Mouse (Mus musculus) urinary bladder, adult 18-20 months (tissue): ENCODE measurements around the gene Fam214b.

Experiments
- DNase-seq, 2 experiments: peaks; one replicate each; pipeline ENCODE4 v3.0.0; 2022; ENCODE audit warnings: low spot score in 2 of 2, mixed read lengths in 2 of 2

Gene Fam214b

DNA sequence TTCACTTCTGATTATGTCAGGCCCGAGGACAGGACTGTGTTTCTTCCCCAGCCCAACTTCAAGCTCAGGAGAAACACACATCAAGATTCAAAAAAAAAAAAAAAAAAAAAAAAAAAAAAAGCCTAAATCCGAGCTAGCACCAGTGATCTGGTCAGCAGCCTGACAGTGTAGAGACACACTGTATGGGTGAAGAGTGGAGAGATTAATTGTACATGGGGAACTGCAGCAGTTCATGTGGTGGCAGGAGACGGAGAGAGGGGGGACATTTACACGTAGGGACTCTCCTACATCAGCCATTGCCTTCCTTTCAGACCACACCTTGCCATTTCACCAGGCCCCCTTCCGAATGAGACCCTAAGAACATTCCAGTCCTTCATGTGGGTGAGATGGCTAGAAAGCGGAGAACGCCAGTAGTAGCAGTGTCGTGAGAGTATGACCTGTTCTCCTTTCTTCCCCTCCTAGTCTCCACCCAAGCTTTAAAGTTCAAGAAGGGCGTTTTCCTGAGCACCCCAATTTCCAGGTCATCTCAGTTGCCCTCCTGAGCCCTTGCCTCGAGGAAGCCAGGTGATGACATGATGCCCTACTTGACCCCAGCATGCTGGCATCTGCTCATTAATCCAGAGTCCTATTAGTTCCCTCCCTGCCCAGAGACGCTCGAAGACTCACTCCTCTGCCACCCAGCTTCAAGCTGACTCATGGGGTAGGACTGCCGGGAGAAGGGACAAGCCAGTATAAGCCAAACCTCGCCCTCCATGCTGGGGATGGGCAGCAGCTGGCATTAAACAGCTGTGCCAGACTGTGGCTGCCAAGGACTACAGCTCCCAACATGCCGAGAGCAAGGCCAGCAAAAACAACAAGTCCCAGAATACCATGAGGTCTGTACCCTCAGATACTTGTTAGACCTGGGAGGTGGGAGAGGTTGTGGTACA is 7.2 kb downstream of the Fam214b start:
- DNase-seq: peak; percentile 44 to 59

DNA sequence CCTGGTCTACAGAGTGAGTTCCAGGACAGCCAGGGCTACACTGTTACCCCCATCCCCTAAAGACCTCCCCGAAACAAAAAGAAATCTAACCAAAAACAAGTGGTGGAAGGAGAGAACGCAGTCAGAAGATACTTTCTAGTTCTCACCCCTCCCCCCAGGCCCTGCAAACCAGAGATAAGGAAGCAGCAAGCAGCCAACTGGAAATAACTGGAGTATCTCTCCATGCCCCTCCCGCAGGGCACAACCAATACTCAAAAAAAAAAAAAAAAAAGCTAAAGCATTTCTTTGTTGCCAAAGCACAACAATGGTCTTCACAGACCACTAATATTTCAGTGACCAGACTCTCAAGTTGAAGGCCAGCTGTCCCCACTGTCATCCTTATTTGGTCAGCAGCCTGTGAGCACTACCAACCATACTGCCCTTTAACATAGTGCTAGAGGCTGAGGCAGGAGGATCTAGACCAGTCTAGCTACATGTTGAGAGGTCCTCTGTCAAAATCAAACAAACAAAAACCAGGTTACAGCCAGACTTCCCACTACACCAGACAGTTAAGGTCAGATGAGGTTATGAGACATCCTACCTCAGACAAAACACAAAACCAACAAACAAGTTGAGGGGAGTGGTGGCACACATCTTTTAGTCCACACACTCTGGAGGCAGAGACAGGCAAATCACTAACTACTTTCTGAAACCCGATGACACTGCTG is 8.0 kb downstream of the Fam214b start:
- no peak for DNase-seq

DNA sequence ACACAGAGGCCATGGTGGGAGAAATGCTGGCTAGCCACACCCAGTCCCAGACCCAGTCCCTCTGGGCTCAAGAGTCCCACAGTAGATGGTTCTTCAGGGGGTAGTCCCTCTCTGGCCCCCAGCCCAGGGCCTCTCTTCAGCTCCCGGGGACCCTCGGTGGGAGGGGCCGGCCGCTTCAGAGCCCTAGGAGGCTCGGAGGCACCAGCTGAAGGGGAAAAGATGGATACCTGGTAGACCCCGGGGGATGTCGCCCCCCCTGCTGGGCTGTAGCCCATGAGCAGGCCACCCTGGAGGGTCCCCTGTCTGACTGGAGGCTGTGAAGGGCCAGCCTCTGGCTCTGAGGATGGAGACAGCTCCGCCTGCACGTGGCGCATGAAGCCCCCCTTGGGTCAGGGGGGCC is 9.7 kb downstream of the Fam214b start:
- no peak for DNase-seq

DNA sequence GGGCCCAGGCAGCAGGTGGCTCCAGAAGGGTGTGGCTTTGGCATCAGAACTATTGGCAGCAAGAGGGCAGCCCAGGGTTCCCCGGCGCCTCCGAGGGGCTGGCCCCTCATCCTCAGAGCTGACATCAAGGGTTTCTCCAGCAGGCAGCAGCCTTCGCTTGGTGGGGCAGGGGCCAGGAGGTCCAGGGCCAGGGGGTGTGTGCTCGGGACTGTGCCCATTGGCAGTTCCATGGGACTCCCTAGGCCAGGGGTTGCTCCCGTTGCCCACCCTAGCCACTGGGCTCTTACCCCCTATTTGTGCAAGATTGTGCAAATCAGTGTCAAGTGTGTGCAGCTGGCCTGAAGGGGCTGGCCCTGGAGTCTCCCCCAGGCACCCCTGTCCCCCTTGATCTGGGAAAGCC is 10.2 kb downstream of the Fam214b start:
- no peak for DNase-seq

DNA sequence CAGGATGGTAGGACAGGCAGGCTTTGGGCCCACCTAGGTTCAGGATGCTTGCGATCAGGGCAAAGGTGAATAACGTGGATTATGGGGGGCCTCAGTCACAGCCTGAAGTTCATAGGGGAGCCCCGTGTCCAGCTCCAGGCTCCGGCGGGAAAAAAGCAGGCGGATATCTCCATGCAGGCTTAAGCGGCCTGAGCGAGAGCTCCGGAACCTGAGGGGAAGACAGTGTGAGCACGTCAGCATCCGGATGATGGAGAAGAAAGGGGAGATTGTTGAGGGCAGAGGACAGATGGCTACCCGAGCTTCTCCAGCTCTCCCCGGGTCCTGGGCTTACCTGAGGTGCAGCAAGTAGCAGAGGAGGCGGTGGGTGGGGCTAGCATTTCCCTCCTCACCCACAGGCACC is 12.5 kb downstream of the Fam214b start:
- no peak for DNase-seq

DNA sequence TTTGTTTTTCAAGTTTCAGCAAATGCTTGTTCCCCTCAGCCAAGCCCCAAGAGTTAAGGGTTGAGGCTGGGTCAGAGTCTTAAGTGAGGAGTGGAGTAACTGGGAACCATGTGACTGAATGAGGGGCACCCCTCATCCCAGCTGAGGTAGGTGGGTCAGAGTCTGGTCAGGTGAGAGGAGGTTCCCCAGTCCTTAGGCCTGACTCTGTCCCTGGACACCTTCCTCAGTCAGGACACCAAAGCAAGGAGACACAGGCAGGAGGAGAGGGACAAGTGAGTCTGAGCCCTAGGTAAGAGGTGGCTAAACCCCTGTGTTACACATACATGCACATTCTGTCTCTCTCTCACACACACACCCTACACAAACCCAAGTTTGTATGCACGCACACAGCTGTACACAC is 13.5 kb downstream of the Fam214b start:
- DNase-seq: no peak

DNA sequence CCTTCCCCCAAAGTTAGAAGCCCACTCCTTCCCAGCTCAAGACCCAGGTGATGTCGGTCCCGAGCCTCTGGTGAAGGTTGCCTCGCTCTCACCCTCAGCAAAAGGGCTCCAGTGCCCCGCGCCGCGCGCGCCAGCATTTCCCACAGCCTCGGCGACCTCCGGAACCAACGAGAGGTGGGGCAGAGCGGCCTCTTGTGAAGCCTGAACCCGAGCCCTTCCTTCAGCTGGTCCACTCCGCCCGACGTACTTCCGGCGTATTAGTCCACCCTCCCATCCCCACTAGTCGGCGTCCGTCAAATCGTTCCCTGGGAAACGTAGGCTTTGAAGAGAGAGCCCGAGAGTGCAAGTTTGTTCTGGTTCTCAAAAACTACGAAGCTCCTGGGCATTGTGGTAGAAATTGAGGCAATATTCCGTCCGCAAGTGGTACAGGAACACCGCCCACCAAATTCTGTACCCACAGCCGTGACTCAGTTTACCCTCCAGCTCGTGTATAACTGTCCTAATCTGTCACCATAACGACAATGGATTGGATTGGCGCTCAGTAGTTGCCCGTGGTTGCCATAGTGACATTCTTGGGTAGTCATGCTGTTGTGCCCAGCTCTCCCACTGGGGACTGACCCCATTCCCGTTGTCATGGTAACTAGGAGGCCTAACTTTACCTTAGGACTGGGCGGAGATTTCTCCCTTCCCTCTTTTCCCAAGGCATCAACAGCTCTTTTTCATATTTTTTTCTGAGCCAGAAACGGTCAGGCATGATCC is 14.6 kb downstream of the Fam214b start, which contains the start of gene Stoml2:
Gene Stoml2 (minus strand): TSS at position 474 of the 759 bp plus-strand sequence.
- peak; percentile 87 to 89 for DNase-seq

DNA sequence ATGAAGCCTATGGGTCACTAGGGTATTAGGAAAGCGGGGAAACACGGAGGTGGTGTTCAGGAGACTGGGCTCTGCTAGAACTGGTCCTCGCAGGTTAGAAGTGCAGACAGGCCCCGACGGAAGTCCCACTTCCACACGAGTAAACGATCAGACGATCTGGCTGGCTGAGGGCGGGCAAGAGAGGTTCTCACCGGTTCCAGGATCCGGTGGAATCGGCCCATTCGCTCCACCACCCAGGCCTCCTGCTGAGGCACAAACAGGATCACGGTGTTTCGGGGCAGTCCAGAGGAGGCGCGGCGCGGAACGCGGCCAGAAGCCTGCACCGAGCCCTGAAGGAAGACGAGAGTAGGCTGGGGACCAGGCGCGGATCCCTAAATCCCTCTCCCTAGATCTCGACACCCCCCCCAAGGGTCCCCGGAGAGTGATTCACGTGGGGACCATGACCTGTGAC is 15.2 kb downstream of the Fam214b start:
- no peak for DNase-seq

DNA sequence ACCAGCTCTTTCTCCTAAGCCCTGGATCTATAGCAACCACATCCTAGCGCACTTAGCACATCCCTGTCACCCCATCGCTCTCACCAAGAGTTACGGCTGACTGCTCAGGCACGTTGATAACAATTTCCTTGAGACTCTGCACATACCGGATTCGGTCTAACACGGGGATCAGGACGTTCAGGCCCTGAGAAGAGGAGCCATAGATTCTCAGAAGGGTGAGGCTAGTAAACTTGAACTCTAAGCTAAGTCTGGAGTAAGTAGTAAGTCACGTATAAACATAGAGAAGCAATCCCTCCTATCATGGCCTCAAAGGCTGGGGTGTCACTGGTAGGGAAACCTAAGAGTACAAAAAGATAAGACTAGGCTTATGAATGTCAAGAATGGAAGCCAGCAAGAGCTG is 15.7 kb downstream of the Fam214b start:
- no peak for DNase-seq

DNA sequence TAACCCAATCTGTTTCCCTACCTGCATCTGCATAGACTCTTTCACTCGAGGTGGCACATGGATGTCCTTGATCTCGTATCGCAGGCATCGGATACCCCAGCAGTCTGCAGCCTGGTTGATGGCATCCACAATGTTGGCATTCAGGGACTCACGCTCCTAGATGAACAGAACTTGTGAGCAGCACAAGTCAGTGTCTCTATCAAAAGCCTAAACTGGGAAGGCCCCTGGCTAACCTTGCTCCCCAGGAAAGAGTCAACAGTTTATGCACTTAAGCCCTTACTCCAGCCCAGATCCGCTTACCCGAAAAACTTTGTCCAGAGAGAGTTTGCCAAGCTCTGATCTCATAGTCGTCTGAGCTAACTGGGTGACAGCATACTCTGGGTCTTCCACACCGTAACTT is 16.3 kb downstream of the Fam214b start:
- no peak for DNase-seq

DNA sequence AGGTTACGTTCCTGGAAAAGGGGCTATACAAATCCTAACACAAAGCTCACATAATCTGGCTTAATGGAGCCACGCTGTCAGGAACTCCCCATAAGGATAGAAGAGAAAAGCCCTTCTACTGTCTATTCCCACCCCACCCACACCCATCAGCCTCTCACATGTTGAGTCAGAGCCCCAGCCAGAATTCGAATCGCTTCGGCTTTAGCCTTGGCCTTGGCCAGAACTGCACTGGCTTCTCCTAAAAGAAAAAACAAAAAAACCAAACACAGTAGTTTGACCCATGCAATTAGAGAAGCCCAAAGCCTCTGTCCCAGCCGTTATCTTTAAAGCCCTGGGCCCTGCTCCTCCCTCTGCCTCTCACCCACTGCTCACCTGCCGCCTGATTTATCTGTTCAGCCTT is 16.9 kb downstream of the Fam214b start:
- no peak for DNase-seq

DNA sequence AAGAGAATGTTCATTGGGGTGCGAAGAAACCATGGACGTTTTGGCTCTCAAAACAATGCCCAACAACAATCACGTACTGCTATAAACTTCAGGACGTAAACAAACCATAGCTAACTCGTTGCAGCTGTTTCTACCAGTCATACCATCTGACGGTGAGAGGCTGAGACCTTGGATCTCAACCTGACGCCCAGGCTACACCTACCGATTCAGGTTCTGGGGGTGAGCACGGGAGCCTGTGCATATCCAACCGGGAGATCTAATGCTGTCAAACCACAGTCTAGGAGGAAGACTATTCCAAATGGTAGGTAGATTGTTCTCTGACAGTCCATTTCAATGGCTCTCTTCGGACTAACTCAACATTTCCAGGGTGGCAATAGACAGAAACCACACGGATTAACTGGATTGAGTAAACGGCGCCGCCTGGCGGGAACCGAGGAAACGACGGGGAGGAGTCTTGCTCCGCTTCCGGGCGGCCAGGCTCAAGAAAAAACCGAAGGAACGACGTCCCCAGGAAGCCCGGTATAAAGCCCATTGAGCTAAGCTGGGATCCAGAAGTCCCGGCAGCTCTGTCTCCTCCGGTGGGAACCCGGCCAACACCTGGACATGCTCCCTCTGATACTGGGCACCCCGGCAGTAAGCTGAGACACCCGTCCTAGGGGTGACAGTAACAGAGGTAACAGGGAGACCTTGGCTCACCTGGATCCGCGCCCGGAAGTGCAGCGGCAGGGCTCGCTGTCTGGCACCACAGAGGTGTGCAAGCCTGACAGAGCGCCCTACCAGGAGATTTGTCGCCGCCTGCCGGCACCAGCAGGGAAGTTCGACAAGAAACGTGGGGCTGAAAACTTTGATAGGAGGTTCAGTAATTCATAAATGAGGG is 20.7 kb downstream of the Fam214b start, which contains the start of gene Pigo:
Gene Pigo (minus strand): TSS at position 736 of the 877 bp plus-strand sequence.
- peak; percentile 84 to 93 for DNase-seq

DNA sequence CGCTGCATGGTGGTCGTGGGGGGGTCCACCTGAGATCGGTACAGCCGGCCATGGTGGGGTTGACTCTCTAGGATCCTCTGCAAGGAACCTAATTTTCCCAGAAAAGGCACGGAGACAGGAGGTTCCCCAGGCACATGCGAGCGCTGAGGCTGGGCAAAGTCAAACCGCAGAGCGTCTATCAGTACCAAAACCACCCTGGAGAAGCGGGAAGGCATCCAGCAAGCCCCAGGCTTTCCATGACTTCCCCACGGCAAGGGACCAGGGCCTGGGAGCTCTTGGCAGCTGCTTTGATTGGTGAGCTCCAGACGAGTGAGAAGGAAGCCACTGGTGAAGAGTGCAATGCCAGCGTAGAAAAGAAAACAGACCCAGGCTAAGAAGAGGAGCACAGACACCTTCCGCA is 21.3 kb downstream of the Fam214b start:
- DNase-seq: no peak

DNA sequence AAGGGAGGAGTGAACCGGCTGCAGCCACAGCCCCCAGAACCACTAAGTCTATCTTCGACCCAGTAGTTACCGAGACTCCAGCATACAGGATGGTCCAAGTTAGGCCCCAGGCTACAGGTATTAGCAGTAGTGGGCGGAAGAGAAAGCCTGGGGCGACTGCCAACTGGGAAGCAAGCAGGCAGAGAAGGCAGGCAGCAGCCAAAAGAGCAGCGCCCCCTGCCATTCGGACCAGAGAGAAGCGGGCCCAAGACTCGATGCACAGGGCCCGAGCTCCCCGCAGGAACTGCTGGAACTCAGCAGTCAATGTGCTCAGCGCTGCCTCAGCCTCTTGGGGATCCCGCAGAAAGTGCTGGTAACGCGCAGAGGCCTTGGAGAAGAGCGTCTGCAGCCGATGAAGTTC is 24.7 kb downstream of the Fam214b start:
- DNase-seq: no peak

DNA sequence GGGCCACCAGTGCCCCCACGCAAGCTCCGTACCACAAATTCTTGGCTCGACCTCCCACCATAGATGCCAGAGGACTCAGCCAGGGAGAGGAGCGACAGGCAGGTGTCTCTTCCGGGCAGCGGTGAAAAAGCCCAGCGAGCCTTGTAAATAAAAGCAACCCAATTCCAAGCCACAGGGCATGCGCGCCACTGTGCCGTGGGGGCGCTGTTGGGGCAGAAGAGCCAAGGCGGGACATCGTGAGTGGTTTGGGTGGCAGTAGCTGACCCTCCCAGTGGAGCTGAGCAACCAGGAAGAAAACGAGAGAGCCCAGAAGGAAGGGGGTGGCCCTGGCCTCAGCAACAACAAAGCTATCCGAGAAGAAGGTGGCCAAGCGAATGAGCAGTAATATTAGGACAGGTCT is 25.1 kb downstream of the Fam214b start:
- DNase-seq: no peak

DNA sequence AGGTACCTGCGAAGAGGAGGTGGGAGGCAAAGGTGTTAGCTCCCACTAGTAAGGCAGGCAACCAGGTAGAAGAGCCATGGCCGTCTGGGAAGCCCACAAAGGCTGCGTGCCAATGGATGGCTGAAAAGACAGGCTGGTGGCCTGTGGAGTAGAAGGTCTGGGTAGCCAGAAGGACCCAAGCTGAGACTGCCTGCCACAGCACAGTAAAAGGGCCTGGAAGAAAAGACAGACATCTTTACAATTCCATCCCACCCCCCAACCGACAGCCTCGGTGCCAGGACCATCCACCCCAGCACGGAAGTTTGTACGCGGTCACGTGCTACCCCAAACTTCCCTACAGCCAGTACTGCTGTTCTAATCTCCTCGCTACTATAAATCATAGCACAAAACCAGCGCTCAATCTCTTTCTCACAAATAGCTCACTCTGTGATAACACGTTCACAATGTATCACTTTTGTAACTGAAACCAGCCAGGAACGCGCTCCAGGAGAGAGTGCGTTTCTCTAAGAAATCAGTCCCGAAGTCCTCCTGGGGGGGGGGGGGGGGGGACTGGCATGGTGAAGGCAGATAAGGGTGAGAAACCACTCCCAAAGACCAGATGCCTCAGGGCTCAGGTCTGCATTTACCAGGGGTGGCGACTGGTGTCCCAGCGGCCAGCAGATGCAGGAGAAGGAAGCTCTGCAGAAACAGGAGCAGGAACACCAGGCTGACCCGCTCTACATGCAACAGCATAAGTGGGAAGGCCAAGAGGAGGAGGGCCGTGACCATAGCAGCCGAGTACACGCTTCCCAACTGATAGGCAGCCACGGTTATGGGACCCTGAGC is 26.2 kb downstream of the Fam214b start:
- no peak for DNase-seq

DNA sequence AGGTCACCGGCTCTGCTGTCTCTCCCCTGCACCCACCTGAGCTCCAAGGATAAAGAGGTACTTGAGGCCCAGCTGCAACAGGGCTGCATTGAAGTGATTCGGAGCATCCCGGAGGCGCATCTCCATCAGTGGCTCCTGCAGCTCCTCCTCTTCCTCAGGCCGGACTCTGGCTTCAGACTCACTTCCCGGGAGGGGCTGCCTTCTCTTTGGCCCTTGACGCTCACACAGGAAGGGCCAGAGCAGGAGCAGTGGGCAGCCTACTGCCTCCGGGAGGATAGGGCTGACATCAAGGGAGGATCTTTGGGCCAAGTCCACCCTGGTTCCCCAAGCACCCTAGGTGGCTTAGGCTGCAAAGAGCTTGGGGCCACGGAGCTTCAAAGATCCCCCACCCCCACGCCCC is 26.8 kb downstream of the Fam214b start:
- no peak for DNase-seq

DNA sequence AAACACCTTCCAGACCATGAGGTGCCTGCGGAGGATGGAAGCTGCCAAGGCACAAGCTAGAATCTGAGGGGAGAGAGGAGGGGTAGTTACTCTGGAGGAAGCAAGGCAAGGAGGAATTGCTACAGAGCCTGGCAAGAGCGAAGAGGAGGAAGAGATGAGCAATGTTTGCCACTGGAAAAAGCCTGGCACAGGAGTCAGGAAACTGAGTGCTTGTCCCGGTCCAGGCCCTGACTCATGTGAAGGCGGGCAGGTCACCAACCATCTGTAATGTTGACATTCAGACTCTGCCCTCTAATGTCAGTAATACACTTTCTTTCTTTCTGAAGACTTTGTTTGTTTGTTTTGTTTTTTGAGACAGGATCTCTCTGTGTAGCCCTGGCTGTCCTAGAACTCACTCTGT is 27.9 kb downstream of the Fam214b start:
- no peak for DNase-seq

DNA sequence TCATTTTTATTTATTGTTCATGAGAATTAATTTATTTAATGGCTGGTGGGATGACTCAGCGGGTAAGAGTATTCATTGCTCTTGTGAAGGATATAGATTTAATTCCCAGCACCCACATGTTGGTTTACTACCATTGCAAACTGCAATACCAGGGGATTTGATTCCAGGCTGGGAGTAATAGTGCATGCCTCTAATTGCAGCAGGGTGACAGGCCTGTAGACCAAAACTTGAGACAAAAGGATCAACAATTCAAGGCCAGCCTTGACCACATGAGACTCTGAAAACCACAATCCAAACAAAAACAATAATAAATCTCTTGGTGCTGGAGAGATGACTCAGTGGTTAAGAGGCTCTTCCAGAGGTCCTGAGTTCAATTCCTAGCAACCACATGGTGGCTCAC is 33.9 kb downstream of the Fam214b start:
- no peak for DNase-seq
